7 mouse cellular contexts compared by ENCODE assay signal in the genomic region with DNA sequence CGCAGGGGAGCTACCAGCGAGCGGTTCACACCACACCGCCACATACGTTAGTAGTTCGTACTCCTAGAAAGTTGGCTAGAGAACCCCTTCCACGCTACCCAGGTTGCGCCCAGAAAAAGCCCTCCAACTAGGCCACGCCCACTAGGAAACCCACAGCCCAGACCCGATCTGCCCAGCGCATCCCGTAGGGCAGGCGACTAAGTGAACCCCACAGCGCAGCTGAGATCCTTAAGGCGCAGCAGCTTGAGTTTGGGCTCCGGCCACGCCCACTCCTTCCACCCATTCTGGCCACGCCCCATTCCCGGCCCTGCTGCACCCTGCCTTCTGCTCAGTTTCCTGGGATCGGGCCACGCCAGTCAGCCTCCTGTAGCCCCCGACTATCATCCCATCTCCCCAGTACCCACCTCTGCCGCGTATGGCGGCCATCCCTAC. TPM values are rescaled to one million over a fixed set of nuclear protein-coding genes. Genes with fewer than 3 reads are reported as not detected.
DNase-seq lines count a peak whose midpoint lies in the region; ATAC-seq and TF ChIP-seq lines count a peak whose summit lies in the region.

No protein-coding gene starts in this region.

- no peak for TF ChIP-seq CTCF in E14TG2a.4 (conservative IDR thresholded peaks at IDR 0.05; ENCODE audit: low read length)

- intact Hi-C loops in heart, postnatal 14 days (cut with DNase I), result no loop called here

- peak overlapping the region; percentile 84 for H3K4me3 ChIP-seq in E14TG2a.4 (replicated peaks; ENCODE audit: low read length)
- peak overlapping the region; percentile 58 for H3K4me3 ChIP-seq in embryonic facial prominence, embryonic 15.5 days (replicated peaks)
- peak overlapping the region; percentile 61 for H3K4me3 ChIP-seq in limb, embryonic 10.5 days
- peak overlapping the region; percentile 49 for H3K4me3 ChIP-seq in midbrain, embryonic 13.5 days (replicated peaks)

- peaks cover 87% of the 10 kb centered on the region for H3K4me1 ChIP-seq in E14TG2a.4 (replicated peaks; ENCODE audit: low read depth, low read length)
- H3K4me1 ChIP-seq in embryonic facial prominence, embryonic 15.5 days, result peaks cover 45% of the 10 kb centered on the region
- H3K4me1 ChIP-seq in limb, embryonic 10.5 days, result peaks cover 48% of the 10 kb centered on the region
- peaks cover 26% of the 10 kb centered on the region for H3K4me1 ChIP-seq in midbrain, embryonic 13.5 days (replicated peaks)

- H3K27me3 ChIP-seq in E14TG2a.4 (ENCODE audit: insufficient read depth, low read length), result peaks cover 26% of the 10 kb centered on the region
- peaks cover 14% of the 10 kb centered on the region for H3K27me3 ChIP-seq in embryonic facial prominence, embryonic 15.5 days
- peaks cover 56% of the 10 kb centered on the region for H3K27me3 ChIP-seq in limb, embryonic 10.5 days (ENCODE audit: low read depth, poor library complexity, severe bottlenecking)
- H3K27me3 ChIP-seq in midbrain, embryonic 13.5 days, result peaks cover 52% of the 10 kb centered on the region

- peak; percentile 89 for DNase-seq in ZHBTc4 (ENCODE audit: low read depth, low spot score)
- DNase-seq in heart, postnatal 14 days, result peak; percentile 43 to 49
- DNase-seq in limb, embryonic 10.5 days (ENCODE audit: low spot score), result peak; percentile 59
- DNase-seq in thymus, postnatal 36 days, result peak; percentile 58 to 71

- WGBS in embryonic facial prominence, embryonic 15.5 days, result 4% methylated on average over 25 of the region's 25 CpGs
- 5% methylated on average over 25 of the region's 25 CpGs for WGBS in limb, embryonic 10.5 days
- WGBS in midbrain, embryonic 13.5 days, result 3% methylated on average over 25 of the region's 25 CpGs

- peaks cover 17% of the 10 kb centered on the region for H3K36me3 ChIP-seq in E14TG2a.4 (ENCODE audit: insufficient read depth, low read length)
- H3K36me3 ChIP-seq in embryonic facial prominence, embryonic 15.5 days, result peaks cover 16% of the 10 kb centered on the region; the same call in 1 of the 2 replicates
- H3K36me3 ChIP-seq in limb, embryonic 10.5 days, result peaks cover 17% of the 10 kb centered on the region
- peaks cover 23% of the 10 kb centered on the region for H3K36me3 ChIP-seq in midbrain, embryonic 13.5 days

- no peaks in the 10 kb centered on the region for H3K9me3 ChIP-seq in E14TG2a.4 (ENCODE audit: low read length)
- H3K9me3 ChIP-seq in embryonic facial prominence, embryonic 15.5 days (replicated peaks), result no peaks in the 10 kb centered on the region
- peaks cover 6% of the 10 kb centered on the region for H3K9me3 ChIP-seq in limb, embryonic 10.5 days (replicated peaks)
- H3K9me3 ChIP-seq in midbrain, embryonic 13.5 days, result 0 out of 2 replicates have a peak, but pooled peaks cover 2% of the 10 kb centered on the region

- ATAC-seq in embryonic facial prominence, embryonic 15.5 days (ENCODE audit: insufficient number of reproducible peaks, low FRiP score, low TSS enrichment, low read depth), result peak; percentile 5
- ATAC-seq in midbrain, embryonic 13.5 days, result peak; percentile 25

- peak overlapping the region; percentile 99 for H3K4me2 ChIP-seq in embryonic facial prominence, embryonic 15.5 days (replicated peaks)
- peak overlapping the region; percentile 90 for H3K4me2 ChIP-seq in midbrain, embryonic 13.5 days (replicated peaks)

- H3K27ac ChIP-seq in embryonic facial prominence, embryonic 15.5 days (replicated peaks), result peak overlapping the region; percentile 86
- H3K27ac ChIP-seq in limb, embryonic 10.5 days, result peak overlapping the region; percentile 82
- peak overlapping the region; percentile 77 for H3K27ac ChIP-seq in midbrain, embryonic 13.5 days

- H3K9ac ChIP-seq in embryonic facial prominence, embryonic 15.5 days, result peak overlapping the region; percentile 35; the same call in 1 of the 2 replicates
- H3K9ac ChIP-seq in midbrain, embryonic 13.5 days (replicated peaks), result peak overlapping the region; percentile 67

RNA-seq across cellular contexts. Expression of a gene that starts 19.0 kb away (rescaled TPM):
- polyA plus RNA-seq in embryonic facial prominence, embryonic 15.5 days (2015; fragmentation: Nextera tagmentation; extraction: Ambion mirVana), result 94.6 and 98.9 TPM in 2 replicates
- 10 to 100 TPM; 44.1 TPM for total RNA-seq in heart, postnatal 14 days (2021)
- polyA plus RNA-seq in limb, embryonic 10.5 days (2016; fragmentation: Nextera tagmentation; extraction: Ambion mirVana), result 49.0 and 53.6 TPM in 2 replicates
- polyA plus RNA-seq in midbrain, embryonic 13.5 days (2015; fragmentation: Nextera tagmentation; extraction: Ambion mirVana), result 51.1 and 51.3 TPM in 2 replicates

RNA-seq across cellular contexts. Expression of a gene that starts 32.3 kb away (rescaled TPM):
- polyA plus RNA-seq in embryonic facial prominence, embryonic 15.5 days (2015; fragmentation: Nextera tagmentation; extraction: Ambion mirVana), result 3.1 and 4.7 TPM in 2 replicates
- total RNA-seq in heart, postnatal 14 days (2021), result 1 to 10 TPM; 1.6 to 2.7 TPM
- polyA plus RNA-seq in limb, embryonic 10.5 days (2016; fragmentation: Nextera tagmentation; extraction: Ambion mirVana), result 2.8 and 4.0 TPM in 2 replicates
- polyA plus RNA-seq in midbrain, embryonic 13.5 days (2015; fragmentation: Nextera tagmentation; extraction: Ambion mirVana), result 4.4 and 7.5 TPM in 2 replicates

RNA-seq across cellular contexts. Expression of a gene that starts 37.8 kb away (rescaled TPM):
- 220 and 229 TPM in 2 replicates for polyA plus RNA-seq in embryonic facial prominence, embryonic 15.5 days (2015; fragmentation: Nextera tagmentation; extraction: Ambion mirVana)
- 10 to 100 TPM; 72.9 to 74.2 TPM for total RNA-seq in heart, postnatal 14 days (2021)
- polyA plus RNA-seq in limb, embryonic 10.5 days (2016; fragmentation: Nextera tagmentation; extraction: Ambion mirVana), result 241 and 263 TPM in 2 replicates
- 201 and 208 TPM in 2 replicates for polyA plus RNA-seq in midbrain, embryonic 13.5 days (2015; fragmentation: Nextera tagmentation; extraction: Ambion mirVana)

RNA-seq across cellular contexts. Expression of a gene that starts 41.8 kb away (rescaled TPM):
- 1.2 and 2.0 TPM in 2 replicates for polyA plus RNA-seq in embryonic facial prominence, embryonic 15.5 days (2015; fragmentation: Nextera tagmentation; extraction: Ambion mirVana)
- 1 to 10 TPM in 1 of 2 experiments, under 1 TPM in 1; 0.93 to 1.1 TPM for total RNA-seq in heart, postnatal 14 days (2021)
- polyA plus RNA-seq in limb, embryonic 10.5 days (2016; fragmentation: Nextera tagmentation; extraction: Ambion mirVana), result 0.40 and 0.51 TPM in 2 replicates
- polyA plus RNA-seq in midbrain, embryonic 13.5 days (2015; fragmentation: Nextera tagmentation; extraction: Ambion mirVana), result 17.1 and 18.5 TPM in 2 replicates

RNA-seq across cellular contexts. Expression of a gene that starts 46.3 kb away (rescaled TPM):
- 5.3 and 6.3 TPM in 2 replicates for polyA plus RNA-seq in embryonic facial prominence, embryonic 15.5 days (2015; fragmentation: Nextera tagmentation; extraction: Ambion mirVana)
- 10 to 100 TPM; 11.7 to 13.3 TPM for total RNA-seq in heart, postnatal 14 days (2021)
- polyA plus RNA-seq in limb, embryonic 10.5 days (2016; fragmentation: Nextera tagmentation; extraction: Ambion mirVana), result 3.7 and 4.6 TPM in 2 replicates
- polyA plus RNA-seq in midbrain, embryonic 13.5 days (2015; fragmentation: Nextera tagmentation; extraction: Ambion mirVana), result 2.5 and 2.7 TPM in 2 replicates

Comparison
In these comparisons a context has a peak if more than half of its experiments do, and no peak if none do; other contexts are left out.
1. Peak in every context shown above with its lines: DNase-seq, ATAC-seq, H3K4me3 ChIP-seq and H3K27ac ChIP-seq.